Mouse (Mus musculus) ES-Bruce4 (cell line): Measurements from ENCODE around the gene Adm2.

Experiments
- EP300 ChIP-seq: IDR thresholded peaks from 2 replicates; pipeline ENCODE4 v1.6.1; 2011; ENCODE audit warnings: low read depth, low read length; ENCODE audit not compliant: insufficient read depth
- POLR2A ChIP-seq: IDR thresholded peaks from one replicate; pipeline ENCODE4 v1.8.1; 2011; ENCODE audit warnings: low read length; ENCODE audit not compliant: insufficient read depth

DNA sequence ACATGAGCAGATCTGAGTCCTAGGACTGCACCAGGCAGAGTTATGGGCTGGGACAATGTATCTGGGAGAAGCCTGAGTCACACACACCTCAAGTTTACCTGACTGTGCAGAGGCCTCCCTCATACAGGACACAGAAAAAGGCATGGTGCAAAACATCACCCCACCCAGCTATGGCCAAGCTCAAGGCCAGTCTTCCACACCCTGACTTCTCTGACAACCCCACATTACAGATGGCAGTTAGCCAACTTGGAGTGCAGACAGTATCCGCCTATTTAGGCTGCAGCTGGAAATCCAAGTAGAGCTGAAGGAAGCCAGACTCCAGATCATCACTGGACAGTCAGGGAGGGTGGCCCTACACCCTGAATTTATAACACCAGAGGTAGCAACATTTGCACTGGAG is 26.1 kb upstream of the Adm2 start:
- TF ChIP-seq EP300 (no peak), POLR2A (no peak)
